Mouse (Mus musculus) stomach, postnatal 0 days (tissue): ENCODE measurements around the gene Ngdn. TPM values are rescaled to one million over a fixed set of nuclear protein-coding genes. Genes with fewer than 3 reads are reported as not detected.
A peak's percentile ranks its signal among the peaks of the same experiment; 100 is the strongest.

Experiments
- ATAC-seq: fragments of 200-750 bp; cut with Nextera tagmentation; 2 replicates; pipeline ENCODE4 v1.8.0; 2017; ENCODE audit not compliant: low FRiP score, low TSS enrichment
- DNase-seq: peaks from one replicate; pipeline ENCODE4 v3.0.0-alpha.2; 2016; ENCODE audit warnings: low spot score
- H3K27ac ChIP-seq: fragments of 300-500 bp; sonication (generic); replicated peaks from 2 replicates; pipeline ENCODE4 v1.5.1; 2014; ENCODE audit warnings: mild to moderate bottlenecking, control low read depth
- H3K27me3 ChIP-seq: fragments of 300-500 bp; sonication (generic); 2 replicates; pipeline ENCODE4 v1.6.1; 2014; ENCODE audit warnings: low read length; ENCODE audit not compliant: control insufficient read depth, insufficient read depth
- H3K36me3 ChIP-seq: fragments of 300-500 bp; sonication (generic); 2 replicates; pipeline ENCODE4 v1.6.1; 2014; ENCODE audit warnings: low read length, mixed read lengths; ENCODE audit not compliant: control insufficient read depth, insufficient read depth
- H3K4me1 ChIP-seq: fragments of 300-500 bp; sonication (generic); replicated peaks from 2 replicates; pipeline ENCODE4 v1.6.1; 2014; ENCODE audit warnings: antibody characterized with exemption; ENCODE audit not compliant: control insufficient read depth, insufficient read depth
- H3K4me2 ChIP-seq: fragments of 300-500 bp; sonication (generic); replicated peaks from 2 replicates; pipeline ENCODE4 v1.6.1; 2014; ENCODE audit warnings: low read depth, mild to moderate bottlenecking, control low read depth, moderate library complexity
- H3K4me3 ChIP-seq: fragments of 300-500 bp; sonication (generic); 2 replicates; pipeline ENCODE4 v1.5.1; 2014; ENCODE audit warnings: low read depth, low read length, control low read depth
- H3K9ac ChIP-seq: fragments of 300-500 bp; sonication (generic); 2 replicates; pipeline ENCODE4 v1.6.1; 2014; ENCODE audit warnings: mild to moderate bottlenecking, low read length, control low read depth, mixed read lengths
- H3K9me3 ChIP-seq: fragments of 300-500 bp; sonication (generic); 2 replicates; pipeline ENCODE4 v1.6.1; 2016; ENCODE audit warnings: low read length; ENCODE audit not compliant: control insufficient read depth
- CTCF ChIP-seq: IDR thresholded peaks from 2 replicates; pipeline ENCODE4 v1.5.1; 2016; ENCODE audit warnings: antibody characterized with exemption, low read depth, mild to moderate bottlenecking, moderate library complexity
- EP300 ChIP-seq: optimal IDR thresholded peaks from 2 replicates; pipeline ENCODE3; 2016; ENCODE audit warnings: antibody characterized with exemption
- WGBS: fragments of 180-500 bp; shearing (Covaris S2); extraction: QIAGEN DNeasy Blood & Tissue Kit; methylation state at CpG from one replicate; pipeline ENCODE4 v1.1.7; 2014; 5-methylcytosine and 5-hydroxymethylcytosine counted together
- polyA plus RNA-seq: library from polyadenylated mRNA; unstranded; fragments of >200 nt; fragmentation: Nextera tagmentation; extraction: Ambion mirVana; gene quantifications from 2 replicates; pipeline ENCODE4 v1.2.1, GENCODE M21; 2015

The Ngdn gene
- polyA plus RNA-seq, 1 experiment from 2014 or later, result 55.2 TPM

- Histone ChIP-seq H3K27me3 (no peaks in the 10 kb centered on the region), H3K4me2 (no peak overlapping the region), H3K9ac (no peak overlapping the region), H3K27ac (no peak overlapping the region), H3K36me3 (no peaks in the 10 kb centered on the region), H3K4me3 (no peak overlapping the region), H3K9me3 (no peaks in the 10 kb centered on the region), H3K4me1 (no peaks in the 10 kb centered on the region)
- 65% methylated on average over 9 of the region's 9 CpGs for WGBS
- DNase-seq (no peak), ATAC-seq (no peak)
- TF ChIP-seq CTCF (no peak), EP300 (no peak)
Observed at GRCm38 (mm10) chr14:55052496-55052895, 37.2 kb downstream of the Ngdn start.

GRCm38 (mm10) chr14:55053050-55053449, 37.8 kb downstream of the Ngdn start:
- no peak overlapping the region for H3K9ac ChIP-seq
- WGBS, result 65% methylated on average over 4 of the region's 4 CpGs

GRCm38 (mm10) chr14:55053708-55054190, 38.5 kb downstream of the Ngdn start:
- no peaks in the 10 kb centered on the region for H3K9me3 ChIP-seq
- no peak overlapping the region for H3K4me2 ChIP-seq
- H3K9ac ChIP-seq, result no peak overlapping the region
- H3K4me1 ChIP-seq, result no peaks in the 10 kb centered on the region
- no peak overlapping the region for H3K4me3 ChIP-seq
- H3K36me3 ChIP-seq, result no peaks in the 10 kb centered on the region
- ATAC-seq, result peak; percentile 53
- DNase-seq, result peak; percentile 45
- TF ChIP-seq EP300 (no peak), CTCF (no peak)
- no peaks in the 10 kb centered on the region for H3K27me3 ChIP-seq
- no peak overlapping the region for H3K27ac ChIP-seq
- WGBS, result 90% methylated on average over 15 of the region's 17 CpGs

More at GRCm38 (mm10) chr14:55053050-55053449, 37.8 kb downstream of the Ngdn start:
- no peaks in the 10 kb centered on the region for H3K9me3 ChIP-seq
- H3K27ac ChIP-seq, result no peak overlapping the region
- no peaks in the 10 kb centered on the region for H3K27me3 ChIP-seq
- ATAC-seq (no peak), DNase-seq (no peak)
- H3K4me1 ChIP-seq, result no peaks in the 10 kb centered on the region
- no peak overlapping the region for H3K4me2 ChIP-seq
- TF ChIP-seq EP300 (no peak), CTCF (no peak)
- H3K36me3 ChIP-seq, result no peaks in the 10 kb centered on the region
- H3K4me3 ChIP-seq, result no peak overlapping the region

- no peak overlapping the region for H3K4me3 ChIP-seq
- no peaks in the 10 kb centered on the region for H3K36me3 ChIP-seq
- no peaks in the 10 kb centered on the region for H3K27me3 ChIP-seq
- H3K9me3 ChIP-seq, result no peaks in the 10 kb centered on the region
- H3K4me2 ChIP-seq, result no peak overlapping the region
- no peak overlapping the region for H3K27ac ChIP-seq
- ATAC-seq (no peak), DNase-seq (no peak)
- H3K4me1 ChIP-seq, result no peaks in the 10 kb centered on the region
- WGBS, result 80% methylated on average over 10 of the region's 10 CpGs
- TF ChIP-seq CTCF (no peak), EP300 (no peak)
- no peak overlapping the region for H3K9ac ChIP-seq
Observed at GRCm38 (mm10) chr14:55054191-55054749, 39.0 kb downstream of the Ngdn start.

- ATAC-seq (peak; percentile 47; the same call in 1 of the 2 replicates), DNase-seq (peak; percentile 46)
- TF ChIP-seq EP300, result no peak
- TF ChIP-seq CTCF, result no peak
- Histone ChIP-seq H3K27ac (no peak overlapping the region), H3K4me1 (0 out of 2 replicates have a peak, but pooled peaks cover 2% of the 10 kb centered on the region), H3K36me3 (no peaks in the 10 kb centered on the region), H3K4me2 (no peak overlapping the region), H3K27me3 (no peaks in the 10 kb centered on the region), H3K4me3 (no peak overlapping the region), H3K9me3 (no peaks in the 10 kb centered on the region), H3K9ac (no peak overlapping the region)
- WGBS, result 70% methylated on average over 11 of the region's 11 CpGs
Observed at GRCm38 (mm10) chr14:55055167-55055834, 40.0 kb downstream of the Ngdn start.

GRCm38 (mm10) chr14:55059009-55059408, 43.8 kb downstream of the Ngdn start:
- Histone ChIP-seq H3K9ac (no peak overlapping the region), H3K27me3 (no peaks in the 10 kb centered on the region), H3K4me3 (no peak overlapping the region), H3K4me2 (no peak overlapping the region), H3K27ac (no peak overlapping the region), H3K36me3 (no peaks in the 10 kb centered on the region), H3K4me1 (0 out of 2 replicates have a peak, but pooled peaks cover 2% of the 10 kb centered on the region), H3K9me3 (no peaks in the 10 kb centered on the region)
- no peak for ATAC-seq
- TF ChIP-seq EP300, result no peak
- TF ChIP-seq CTCF, result no peak
- 68% methylated on average over 1 of the region's 1 CpGs for WGBS
- no peak for DNase-seq
